Mouse (Mus musculus): Measurements from ENCODE around the gene U90926. TPM values are rescaled to one million over a fixed set of nuclear protein-coding genes. Genes with fewer than 3 reads are reported as not detected.

The U90926 gene
- polyA plus RNA-seq, 1 experiment = not detected

DNA sequence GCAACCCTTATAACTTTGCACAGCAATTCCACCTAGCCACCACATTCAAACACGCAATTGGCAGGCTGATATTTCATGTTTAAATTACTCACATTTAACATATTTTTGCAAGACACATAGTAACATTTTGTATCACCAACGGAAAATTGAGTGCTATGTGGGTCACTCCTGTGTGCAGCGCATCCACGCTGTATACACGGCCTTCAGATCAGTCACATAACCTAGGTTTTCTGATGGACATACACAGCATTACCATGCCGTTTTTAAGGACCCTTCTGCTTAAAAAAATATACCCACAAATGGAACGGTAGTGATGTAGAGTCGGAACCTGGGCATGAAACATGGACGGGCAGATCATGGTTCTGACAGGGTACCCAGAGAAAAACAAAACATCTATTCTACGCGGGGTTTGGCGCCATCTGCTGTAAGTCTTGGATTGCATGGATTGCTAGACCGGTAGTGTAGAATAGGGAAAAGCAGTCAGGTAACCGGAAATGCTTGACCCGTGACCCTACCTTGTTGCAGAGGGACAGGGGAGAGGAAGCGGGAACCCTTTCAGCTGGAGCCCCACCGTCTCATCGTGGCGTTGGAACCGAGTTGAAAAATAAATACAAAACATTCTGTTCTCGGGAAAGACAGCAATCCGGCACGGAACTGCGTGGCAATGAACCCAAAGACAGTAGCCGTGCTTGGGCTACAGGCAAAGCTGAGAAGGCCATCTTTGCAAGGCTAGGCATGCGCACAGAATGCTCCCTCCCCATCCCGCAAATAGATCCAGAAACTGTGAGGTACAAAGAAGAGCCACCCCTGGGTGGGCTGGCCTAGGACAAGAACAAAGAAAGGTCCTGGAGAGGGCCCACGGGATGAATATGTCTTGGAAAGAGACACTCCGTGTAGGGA lies 24.4 kb upstream of the U90926 start:
- TF ChIP-seq CTCF (IDR thresholded peaks at IDR 0.05; ENCODE audit: borderline replicate concordance, extremely low read depth, insufficient read depth, insufficient read length) (peak; percentile 75; the same call in 1 of the 2 replicates), POLR2A (IDR thresholded peaks at IDR 0.05; ENCODE audit: borderline replicate concordance, extremely low read depth, insufficient read depth, insufficient read length, poor library complexity, severe bottlenecking) (no peak)
- DNase-seq (ENCODE audit: low read depth) = peak; percentile 80

DNA sequence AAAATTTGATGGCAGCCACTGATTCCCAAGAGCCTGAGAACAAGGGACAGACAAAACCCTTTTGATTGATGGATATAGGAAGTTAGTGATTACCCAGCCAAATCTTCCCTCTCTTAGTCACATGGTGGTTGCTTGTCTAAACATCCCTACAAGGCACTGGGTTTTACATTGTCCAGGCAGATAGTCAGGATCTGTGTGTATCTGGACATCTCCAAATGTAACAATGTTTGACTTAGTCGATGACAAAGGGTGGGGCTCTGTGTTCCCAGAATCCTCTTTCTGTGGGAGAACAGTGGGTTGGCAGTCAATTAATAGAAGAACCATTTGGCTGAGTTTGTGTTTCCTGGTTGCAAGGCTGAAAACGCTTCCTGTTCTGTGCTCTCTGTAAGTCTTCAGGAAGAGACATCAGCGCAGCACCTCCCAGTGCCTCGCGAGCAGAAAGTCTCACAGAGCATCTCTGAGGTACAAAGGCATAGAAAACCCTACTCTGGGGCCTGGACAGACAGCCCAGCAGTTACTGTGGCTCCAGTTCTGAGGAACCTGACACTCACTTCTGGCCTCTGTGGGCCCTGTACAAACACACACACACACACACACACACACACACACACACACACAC lies 19.8 kb upstream of the U90926 start:
- TF ChIP-seq CTCF (IDR thresholded peaks at IDR 0.05; ENCODE audit: borderline replicate concordance, extremely low read depth, insufficient read depth, insufficient read length) (no peak), POLR2A (IDR thresholded peaks at IDR 0.05; ENCODE audit: borderline replicate concordance, extremely low read depth, insufficient read depth, insufficient read length, poor library complexity, severe bottlenecking) (no peak)
- DNase-seq (ENCODE audit: low read depth) = no peak

DNA sequence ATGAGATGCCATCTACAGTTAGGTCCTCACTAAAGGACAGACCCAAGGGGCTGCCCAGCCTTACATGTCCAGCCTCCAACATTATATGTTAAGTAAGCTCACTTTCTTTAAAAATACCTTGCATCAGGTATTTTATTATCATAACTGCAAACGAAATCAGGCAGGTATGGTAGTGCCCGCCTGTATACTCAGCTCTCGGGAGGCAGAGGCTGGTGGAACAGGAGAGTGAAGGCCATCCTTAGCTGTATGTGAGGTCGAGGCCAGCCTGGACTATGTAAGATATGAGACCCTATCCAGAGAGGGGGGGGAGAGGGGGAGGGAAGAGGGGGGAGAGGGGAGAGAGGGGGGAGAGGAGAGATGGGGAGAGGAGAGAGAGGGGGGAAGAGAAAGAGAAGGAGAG lies 18.2 kb upstream of the U90926 start:
- TF ChIP-seq CTCF (IDR thresholded peaks at IDR 0.05; ENCODE audit: borderline replicate concordance, extremely low read depth, insufficient read depth, insufficient read length) (no peak), POLR2A (IDR thresholded peaks at IDR 0.05; ENCODE audit: borderline replicate concordance, extremely low read depth, insufficient read depth, insufficient read length, poor library complexity, severe bottlenecking) (no peak)
- DNase-seq (ENCODE audit: low read depth) = no peak

DNA sequence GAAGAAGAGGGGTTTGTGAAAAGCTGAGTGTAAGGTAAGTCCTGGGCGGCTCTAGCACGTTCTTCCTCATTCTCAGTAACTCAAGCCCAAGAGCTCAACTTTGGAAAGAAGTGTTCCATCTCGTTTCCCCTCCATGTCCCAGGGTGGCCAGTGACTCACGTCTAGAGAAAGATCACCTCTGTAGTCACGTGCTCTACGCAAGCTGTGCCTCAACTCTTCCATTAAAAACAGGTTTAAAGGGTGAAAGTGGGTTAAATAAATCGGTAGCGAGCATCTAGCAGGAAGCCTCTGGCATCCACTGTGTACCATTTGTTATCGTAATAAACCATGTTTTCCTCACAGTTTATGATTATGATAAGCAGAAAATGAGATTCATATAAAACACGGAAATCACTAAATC lies 16.6 kb upstream of the U90926 start:
- DNase-seq (ENCODE audit: low read depth) = no peak
- TF ChIP-seq CTCF (IDR thresholded peaks at IDR 0.05; ENCODE audit: borderline replicate concordance, extremely low read depth, insufficient read depth, insufficient read length) = no peak
- TF ChIP-seq POLR2A (IDR thresholded peaks at IDR 0.05; ENCODE audit: borderline replicate concordance, extremely low read depth, insufficient read depth, insufficient read length, poor library complexity, severe bottlenecking) = no peak

DNA sequence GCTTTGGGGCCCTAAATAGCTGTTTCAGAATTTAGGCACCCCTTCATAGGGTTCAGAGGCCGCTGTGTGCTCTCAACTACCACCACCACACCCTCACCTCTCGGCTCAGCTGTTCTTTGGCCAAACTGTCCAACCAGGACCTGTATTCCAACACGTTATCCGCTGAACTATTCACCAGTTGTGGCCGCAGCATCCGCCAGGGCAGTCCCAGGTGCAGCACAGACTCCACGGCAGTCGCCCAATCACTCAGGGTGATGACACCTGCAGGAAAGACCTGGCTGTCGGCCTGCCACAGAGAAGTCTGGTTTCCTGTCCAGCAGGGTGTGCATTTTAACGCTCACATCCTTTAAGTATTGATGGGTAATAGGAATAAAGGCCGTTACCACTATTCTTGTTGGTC lies 15.1 kb upstream of the U90926 start:
- no peak for TF ChIP-seq CTCF (IDR thresholded peaks at IDR 0.05; ENCODE audit: borderline replicate concordance, extremely low read depth, insufficient read depth, insufficient read length)
- TF ChIP-seq POLR2A (IDR thresholded peaks at IDR 0.05; ENCODE audit: borderline replicate concordance, extremely low read depth, insufficient read depth, insufficient read length, poor library complexity, severe bottlenecking) = no peak
- no peak for DNase-seq (ENCODE audit: low read depth)

DNA sequence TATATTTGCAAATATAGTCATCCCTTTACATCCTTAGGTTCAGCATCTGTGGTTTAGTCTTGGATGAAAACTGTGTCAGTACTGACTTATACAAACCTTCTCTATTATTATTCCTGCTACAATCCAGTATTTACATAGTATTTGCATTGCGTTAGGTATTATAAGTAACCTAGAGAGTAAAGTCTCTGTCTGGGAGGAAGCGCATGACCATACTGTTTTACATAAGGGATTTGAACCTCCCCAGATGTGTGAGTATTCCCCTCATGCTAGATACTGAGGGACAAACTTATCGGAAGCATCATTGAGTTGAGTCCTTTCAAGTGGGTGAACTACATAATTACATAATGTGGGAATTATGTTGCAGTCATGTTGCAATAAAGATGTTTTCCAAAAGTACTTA lies 14.3 kb upstream of the U90926 start:
- TF ChIP-seq POLR2A (IDR thresholded peaks at IDR 0.05; ENCODE audit: borderline replicate concordance, extremely low read depth, insufficient read depth, insufficient read length, poor library complexity, severe bottlenecking) (no peak), CTCF (IDR thresholded peaks at IDR 0.05; ENCODE audit: borderline replicate concordance, extremely low read depth, insufficient read depth, insufficient read length) (no peak)

DNA sequence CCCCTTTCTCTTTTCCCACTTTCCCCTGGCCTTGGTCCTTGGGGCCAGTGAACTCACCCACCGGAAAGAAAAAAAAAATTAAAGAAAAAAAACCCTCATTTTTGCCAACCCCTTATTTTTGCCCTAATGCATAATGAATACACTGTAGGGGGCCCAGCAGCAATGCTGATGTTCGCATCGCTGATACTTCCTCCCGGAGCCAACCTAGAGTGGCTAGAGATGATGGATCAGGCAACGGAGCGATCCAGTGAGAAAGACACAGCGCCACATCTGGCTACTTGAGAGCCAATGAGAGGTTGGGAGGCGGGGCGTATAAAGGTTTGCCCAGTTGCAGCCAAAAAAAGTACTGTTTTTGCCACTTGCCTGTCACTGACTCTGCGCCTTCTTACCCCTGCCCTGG lies 13.6 kb upstream of the U90926 start:
- no peak for DNase-seq (ENCODE audit: low read depth)
- TF ChIP-seq CTCF (IDR thresholded peaks at IDR 0.05; ENCODE audit: borderline replicate concordance, extremely low read depth, insufficient read depth, insufficient read length) (no peak), POLR2A (IDR thresholded peaks at IDR 0.05; ENCODE audit: borderline replicate concordance, extremely low read depth, insufficient read depth, insufficient read length, poor library complexity, severe bottlenecking) (no peak)

More for the DNA sequence above, 14.3 kb upstream of the U90926 start:
- DNase-seq (ENCODE audit: low read depth) = no peak

DNA sequence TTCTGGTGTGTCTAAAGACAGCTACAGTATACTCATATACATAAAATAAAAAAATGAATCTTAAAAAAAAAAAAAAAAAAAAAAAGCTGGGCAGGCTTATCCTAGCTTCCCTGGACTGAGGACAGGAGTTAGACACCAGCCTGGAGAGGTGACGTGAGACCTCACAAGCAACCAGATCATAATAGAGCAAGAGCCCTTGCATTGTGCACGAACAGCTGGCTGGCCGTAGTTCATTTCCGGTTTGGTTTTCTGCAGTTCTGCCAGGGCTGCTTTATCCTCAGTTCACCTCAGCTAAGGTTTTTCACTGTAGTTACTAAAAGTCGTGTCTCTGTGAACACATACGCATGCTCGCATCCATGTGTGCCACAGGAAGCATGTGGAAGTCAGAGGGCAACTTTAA lies 12.6 kb upstream of the U90926 start:
- no peak for DNase-seq (ENCODE audit: low read depth)
- TF ChIP-seq POLR2A (IDR thresholded peaks at IDR 0.05; ENCODE audit: borderline replicate concordance, extremely low read depth, insufficient read depth, insufficient read length, poor library complexity, severe bottlenecking) = no peak
- TF ChIP-seq CTCF (IDR thresholded peaks at IDR 0.05; ENCODE audit: borderline replicate concordance, extremely low read depth, insufficient read depth, insufficient read length) = no peak

DNA sequence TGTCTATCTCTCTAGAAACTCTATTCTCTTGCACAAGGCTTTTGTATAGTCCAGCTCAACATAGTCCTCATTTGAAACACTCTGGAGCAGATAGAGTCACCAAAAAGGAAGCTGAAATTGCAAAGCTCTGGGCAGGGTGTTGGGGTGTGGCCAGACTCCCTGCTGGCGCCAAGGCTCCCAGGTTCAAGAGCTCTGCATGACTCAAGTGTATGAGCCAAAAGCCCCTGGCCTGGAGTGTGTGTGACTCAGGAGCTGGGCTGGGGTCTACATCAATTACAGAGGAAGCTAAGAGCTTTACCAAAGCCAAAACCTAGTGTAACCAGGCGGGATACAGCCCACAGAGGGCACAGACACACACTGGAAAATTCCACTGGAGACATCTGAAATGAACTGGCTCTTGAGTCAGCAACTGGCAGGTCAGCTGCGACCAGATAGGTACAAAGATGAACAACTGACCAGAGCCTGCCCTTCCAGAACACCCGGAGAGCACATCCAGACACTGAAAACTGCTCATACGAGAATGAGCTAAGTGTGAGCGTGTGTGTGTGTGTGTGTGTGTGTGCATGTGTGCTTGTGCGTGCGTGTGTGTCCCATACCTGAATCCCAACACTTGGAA lies 5.2 kb upstream of the U90926 start:
- TF ChIP-seq POLR2A (IDR thresholded peaks at IDR 0.05; ENCODE audit: borderline replicate concordance, extremely low read depth, insufficient read depth, insufficient read length, poor library complexity, severe bottlenecking) (no peak), CTCF (IDR thresholded peaks at IDR 0.05; ENCODE audit: borderline replicate concordance, extremely low read depth, insufficient read depth, insufficient read length) (no peak)
- no peak for DNase-seq (ENCODE audit: low read depth)

DNA sequence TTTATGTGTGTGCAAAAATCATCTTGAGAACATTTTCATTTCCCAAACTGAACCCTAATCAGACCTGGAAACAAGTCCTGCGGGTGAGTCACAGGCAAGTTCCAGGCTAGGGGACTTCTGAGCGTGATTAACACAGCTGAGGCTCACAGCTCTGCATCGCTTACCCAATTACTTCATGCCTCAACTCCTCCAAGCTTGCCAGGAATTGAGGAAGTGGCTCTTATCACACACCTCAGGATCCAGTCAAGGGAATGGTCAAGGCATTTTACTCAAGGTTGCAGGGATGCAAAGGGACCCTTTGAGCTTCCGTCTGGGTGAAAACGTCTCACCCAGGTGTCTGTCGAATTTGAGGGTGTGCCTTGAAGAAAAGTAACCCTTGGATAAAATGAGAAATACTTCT lies 4.6 kb upstream of the U90926 start:
- DNase-seq (ENCODE audit: low read depth) = peak; percentile 39

More for the DNA sequence above, 4.6 kb upstream of the U90926 start:
- TF ChIP-seq CTCF (IDR thresholded peaks at IDR 0.05; ENCODE audit: borderline replicate concordance, extremely low read depth, insufficient read depth, insufficient read length) (no peak), POLR2A (IDR thresholded peaks at IDR 0.05; ENCODE audit: borderline replicate concordance, extremely low read depth, insufficient read depth, insufficient read length, poor library complexity, severe bottlenecking) (no peak)

All from brain, embryonic 14.5 days (tissue).